Mouse (Mus musculus) small intestine, adult 2 months (tissue): ENCODE measurements around the gene Rtl5.

Source experiments
- CTCF ChIP-seq: fragments of 200-500 bp; IDR thresholded peaks from 2 replicates; pipeline ENCODE4 v1.5.1; 2012; ENCODE audit warnings: low read depth, mild to moderate bottlenecking, control low read depth, inconsistent platforms, low read length, moderate library complexity, mixed read lengths; ENCODE audit not compliant: insufficient replicate concordance, insufficient read length; ENCODE audit errors: extremely low read depth
- POLR2A ChIP-seq: fragments of 200-500 bp; IDR thresholded peaks from 2 replicates; pipeline ENCODE4 v1.6.1; 2012; ENCODE audit warnings: low read depth, mild to moderate bottlenecking, control low read depth, inconsistent platforms, low read length, moderate library complexity

GRCm38 (mm10) chrX:102070591-102071471 is at the start of gene Rtl5:
- TF ChIP-seq CTCF = no peak
- no peak for TF ChIP-seq POLR2A
